Mouse (Mus musculus) liver, postnatal 0 days (tissue): ENCODE measurements around the gene Aurkb. TPM values are rescaled to one million over a fixed set of nuclear protein-coding genes. Genes with fewer than 3 reads are reported as not detected.
"Not testable (repeated sequence)": the region's sequence is repeated elsewhere in the genome, so short reads cannot be mapped to it uniquely, and the experiment has no call there.

ENCODE experiments used
- ATAC-seq: fragments of 200-750 bp; cut with Nextera tagmentation; 2 replicates; pipeline ENCODE4 v1.8.0; 2017; ENCODE audit warnings: mild to moderate bottlenecking, moderate library complexity
- DNase-seq: peaks from one replicate; pipeline ENCODE4 v3.0.0-alpha.2; 2016
- H3K27ac ChIP-seq: fragments of 300-500 bp; sonication (generic); 2 replicates; pipeline ENCODE4 v1.5.1; 2014; ENCODE audit warnings: antibody characterized with exemption, moderate library complexity, mild to moderate bottlenecking, low read depth
- H3K27me3 ChIP-seq: fragments of 300-500 bp; sonication (generic); 2 replicates; pipeline ENCODE4 v1.6.1; 2014; ENCODE audit warnings: low read length, control low read depth, mixed read lengths; ENCODE audit not compliant: insufficient read depth
- H3K36me3 ChIP-seq: fragments of 300-500 bp; sonication (generic); replicated peaks from 2 replicates; pipeline ENCODE4 v1.6.1; 2014; ENCODE audit warnings: mild to moderate bottlenecking, control low read depth, low read length, moderate library complexity, mixed read lengths; ENCODE audit not compliant: insufficient read depth
- H3K4me1 ChIP-seq: fragments of 300-500 bp; sonication (generic); 2 replicates; pipeline ENCODE4 v1.6.1; 2014; ENCODE audit warnings: antibody characterized with exemption, mild to moderate bottlenecking, control low read depth; ENCODE audit not compliant: insufficient read depth
- H3K4me2 ChIP-seq: fragments of 300-500 bp; sonication (generic); 2 replicates; pipeline ENCODE4 v1.6.1; 2014; ENCODE audit warnings: low read depth, mild to moderate bottlenecking, low read length, moderate library complexity, mixed read lengths
- H3K4me3 ChIP-seq: fragments of 300-500 bp; sonication (generic); 2 replicates; pipeline ENCODE4 v1.5.1; 2014; ENCODE audit warnings: low read depth, low read length
- H3K9ac ChIP-seq: fragments of 300-500 bp; sonication (generic); replicated peaks from 2 replicates; pipeline ENCODE4 v1.6.1; 2014; ENCODE audit warnings: mild to moderate bottlenecking, moderate library complexity
- H3K9me3 ChIP-seq: fragments of 300-500 bp; sonication (generic); 2 replicates; pipeline ENCODE4 v1.6.1; 2016; ENCODE audit warnings: mild to moderate bottlenecking, control low read depth, low read length, mixed read lengths
- CTCF ChIP-seq: sonication (generic); IDR thresholded peaks from 2 replicates; pipeline ENCODE4 v1.5.1; 2016; ENCODE audit warnings: antibody characterized with exemption, low read depth
- EP300 ChIP-seq: IDR thresholded peaks from 2 replicates; pipeline ENCODE4 v1.6.1; 2016; ENCODE audit warnings: antibody characterized with exemption, low read depth, mild to moderate bottlenecking
- WGBS: fragments of 180-500 bp; shearing (Covaris S2); extraction: QIAGEN DNeasy Blood & Tissue Kit; methylation state at CpG from one replicate; pipeline ENCODE4 v1.1.7; 2014; ENCODE audit not compliant: insufficient replicate concordance; 5-methylcytosine and 5-hydroxymethylcytosine counted together
- polyA plus RNA-seq: library from polyadenylated mRNA; unstranded; fragments of >200 nt; fragmentation: Nextera tagmentation; extraction: Ambion mirVana; gene quantifications from 2 replicates; pipeline ENCODE4 v1.2.1, GENCODE M21; 2015

Gene Aurkb
- polyA plus RNA-seq, 1 experiment from 2014 or later = 45.9 TPM

DNA sequence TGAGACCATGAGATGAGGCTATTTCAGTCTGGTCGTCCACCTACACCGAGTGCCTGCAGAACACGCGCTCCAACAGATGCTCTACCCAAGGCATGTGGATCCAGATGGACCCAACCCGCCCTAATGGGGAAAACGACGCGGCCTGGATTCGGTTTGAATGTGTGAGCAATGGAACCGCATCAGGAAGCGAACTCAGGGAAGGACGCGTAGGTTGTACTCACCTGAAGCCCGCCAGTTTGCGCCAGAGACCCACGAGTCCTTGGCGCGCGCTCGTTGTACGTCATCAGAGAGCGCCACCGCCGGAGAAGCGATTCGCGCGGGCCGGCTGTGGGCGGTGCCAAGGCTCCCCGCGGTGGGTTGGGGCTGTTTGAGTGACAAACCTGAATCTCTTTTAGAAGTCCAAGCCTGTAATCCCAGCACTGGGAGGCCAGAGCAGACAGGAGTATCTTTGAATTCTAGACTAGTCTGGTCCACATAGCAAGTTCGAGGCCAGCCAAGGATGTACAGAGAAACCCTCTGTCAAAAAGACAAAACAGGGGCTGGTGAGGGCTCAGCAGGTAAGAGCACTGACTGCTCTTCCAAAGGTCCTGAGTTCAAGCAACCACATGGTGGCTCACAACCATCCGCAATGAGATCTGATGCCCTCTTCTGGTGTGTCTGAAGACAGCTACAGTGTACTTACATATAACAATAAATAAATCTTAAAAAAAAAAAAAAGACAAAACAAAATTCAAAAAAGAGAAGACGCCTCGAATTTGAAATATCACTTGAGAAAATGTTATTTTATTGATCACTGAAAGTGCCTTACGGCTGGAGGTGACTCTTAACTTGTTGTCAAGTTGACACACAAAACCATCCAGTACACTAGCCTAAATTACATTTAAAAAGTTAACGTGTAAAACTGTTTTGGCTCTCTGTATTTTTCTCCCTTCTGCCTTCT lies 37.0 kb upstream of the Aurkb start, which contains the start of gene Pfas:
Gene Pfas, minus strand, starts transcription at position 279 of the 940 bp plus-strand sequence.
- Histone ChIP-seq H3K9me3 (no peaks in the 10 kb centered on the region), H3K27ac (peak within 1 kb of the TSS; percentile 58), H3K4me3 (peak within 1 kb of the TSS; percentile 86), H3K36me3 (peaks cover under 1% of the 10 kb centered on the region), H3K9ac (peak within 1 kb of the TSS; percentile 78), H3K4me1 (peaks cover 10% of the 10 kb centered on the region), H3K4me2 (peak within 1 kb of the TSS; percentile 84), H3K27me3 (no peaks in the 10 kb centered on the region)
- WGBS = 8% methylated on average over 38 of the region's 38 CpGs
- ATAC-seq (peak; percentile 82), DNase-seq (peak; percentile 95)
- TF ChIP-seq EP300 (no peak), CTCF (no peak)

DNA sequence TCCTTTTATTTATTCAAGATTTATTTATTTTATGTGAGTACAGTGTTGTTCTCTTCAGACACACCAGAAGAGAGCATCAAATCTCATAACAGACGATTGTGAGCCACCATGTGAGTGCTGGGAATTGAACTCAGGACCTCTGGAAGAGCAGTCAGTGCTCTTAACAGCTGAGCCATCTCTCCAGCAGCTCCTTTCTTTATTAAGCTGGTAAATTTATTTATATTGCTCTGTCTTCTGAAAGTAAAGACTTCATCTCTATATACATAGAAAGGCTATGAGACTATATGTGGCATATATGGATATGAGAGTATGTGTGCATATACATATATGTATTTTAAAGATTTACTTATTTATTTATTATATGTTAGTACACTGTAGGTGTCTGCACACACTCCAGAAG lies 35.9 kb upstream of the Aurkb start:
- Histone ChIP-seq H3K4me3 (no peak overlapping the region), H3K27ac (no peak overlapping the region), H3K27me3 (no peaks in the 10 kb centered on the region), H3K36me3 (no peaks in the 10 kb centered on the region), H3K9ac (no peak overlapping the region), H3K4me2 (no peak overlapping the region), H3K9me3 (no peaks in the 10 kb centered on the region), H3K4me1 (peaks cover 10% of the 10 kb centered on the region)
- WGBS = 77% methylated on average over 1 of the region's 1 CpGs
- DNase-seq = no peak
- TF ChIP-seq CTCF = no peak
- TF ChIP-seq EP300 = no peak
- no peak for ATAC-seq

DNA sequence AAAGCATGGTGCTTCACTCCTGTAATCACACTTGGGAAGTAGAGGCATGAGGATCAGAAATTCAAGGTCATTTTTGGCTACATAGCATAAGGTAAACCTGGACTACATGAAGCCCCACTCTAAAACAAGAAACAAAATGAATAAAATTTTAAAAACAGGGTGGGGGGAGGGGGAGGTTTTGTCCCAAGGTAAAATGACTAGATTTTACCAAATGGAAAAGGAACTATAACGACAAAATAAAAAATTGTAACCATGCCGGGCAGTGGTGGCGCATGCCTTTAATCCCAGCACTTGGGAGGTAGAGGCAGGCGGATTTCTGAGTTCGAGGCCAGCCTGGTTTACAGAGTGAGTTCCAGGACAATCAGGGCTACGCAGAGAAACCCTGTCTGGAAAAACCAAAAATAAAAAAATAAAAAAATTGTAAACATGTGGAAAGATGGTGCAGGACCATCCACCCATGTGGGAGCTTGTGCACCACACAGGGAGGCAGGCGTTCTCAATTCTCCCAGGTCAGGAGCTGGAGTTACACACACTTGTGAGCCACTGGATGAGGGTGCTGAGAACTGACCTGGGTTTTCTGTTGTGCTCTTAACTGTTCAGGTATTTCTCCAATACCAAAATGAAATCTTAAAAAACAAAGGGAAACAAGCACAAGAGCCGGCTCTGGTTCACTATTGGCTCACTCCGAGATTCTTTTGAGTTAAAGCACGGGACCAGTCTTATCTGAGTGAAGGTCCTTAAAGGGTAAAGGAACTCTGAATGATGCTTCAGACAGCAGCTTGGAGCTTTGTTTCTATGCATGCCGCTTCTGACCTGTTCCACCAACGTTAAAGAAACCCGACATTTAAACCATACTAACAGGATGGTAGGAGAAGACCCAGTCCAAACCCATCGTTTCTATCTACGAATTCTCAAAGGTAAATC lies 34.8 kb upstream of the Aurkb start:
- H3K4me1 ChIP-seq = peaks cover 15% of the 10 kb centered on the region
- H3K4me2 ChIP-seq = peak overlapping the region; percentile 90
- WGBS = 84% methylated on average over 15 of the region's 15 CpGs
- ATAC-seq (no peak), DNase-seq (no peak)
- peak overlapping the region; percentile 97 for H3K27ac ChIP-seq
- H3K9ac ChIP-seq = no peak overlapping the region
- H3K4me3 ChIP-seq = peak overlapping the region; percentile 61; the same call in 1 of the 2 replicates
- no peaks in the 10 kb centered on the region for H3K36me3 ChIP-seq
- no peaks in the 10 kb centered on the region for H3K27me3 ChIP-seq
- TF ChIP-seq EP300 (no peak), CTCF (no peak)
- no peaks in the 10 kb centered on the region for H3K9me3 ChIP-seq

DNA sequence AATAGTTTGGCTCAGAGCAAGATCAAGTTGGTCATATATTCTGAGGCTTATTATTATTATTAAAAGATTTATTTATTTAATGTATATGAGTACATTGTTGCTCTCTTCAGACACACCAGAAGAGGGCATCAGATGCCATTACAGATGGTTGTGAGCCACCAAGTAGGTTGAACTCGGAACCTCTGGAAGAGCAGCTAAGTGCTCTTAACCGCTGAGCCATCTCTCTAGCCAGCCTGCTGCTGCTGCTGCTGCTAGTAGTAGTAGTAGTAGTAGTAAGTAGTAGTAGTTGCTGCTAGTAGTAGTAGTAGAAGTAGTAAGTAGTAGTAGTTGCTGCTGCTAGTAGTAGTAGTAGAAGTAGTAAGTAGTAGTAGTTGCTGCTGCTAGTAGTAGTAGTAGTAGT lies 34.0 kb upstream of the Aurkb start:
- Histone ChIP-seq H3K4me3 (peak overlapping the region; percentile 61), H3K27ac (peak overlapping the region; percentile 97), H3K9ac (peak overlapping the region; percentile 73; the same call in 1 of the 2 replicates), H3K4me1 (peaks cover 15% of the 10 kb centered on the region), H3K4me2 (peak overlapping the region; percentile 90)
- not testable (repeated sequence) for ATAC-seq, DNase-seq, H3K9me3 ChIP-seq, H3K36me3 ChIP-seq, H3K27me3 ChIP-seq
- TF ChIP-seq CTCF = peak; percentile 43
- peak; percentile 28; the same call in 1 of the 2 replicates for TF ChIP-seq EP300
- WGBS = 34% methylated on average over 2 of the region's 2 CpGs

GRCm38 (mm10) chr11:69012071-69012601 lies 33.3 kb upstream of the Aurkb start:
- Histone ChIP-seq H3K9me3 (no peaks in the 10 kb centered on the region), H3K4me3 (peak overlapping the region; percentile 61), H3K36me3 (no peaks in the 10 kb centered on the region), H3K4me2 (peak overlapping the region; percentile 90), H3K4me1 (peaks cover 21% of the 10 kb centered on the region), H3K27me3 (no peaks in the 10 kb centered on the region), H3K9ac (peak overlapping the region; percentile 73), H3K27ac (peak overlapping the region; percentile 97)
- WGBS = under 1% methylated on average over 18 of the region's 18 CpGs
- peak; percentile 88 for TF ChIP-seq EP300
- TF ChIP-seq CTCF = no peak
- ATAC-seq = peak; percentile 60
- DNase-seq = peak; percentile 91
